Mouse (Mus musculus): ENCODE results near the gene Golga2. TPM values are rescaled to one million over a fixed set of nuclear protein-coding genes. Genes with fewer than 3 reads are reported as not detected.

Gene Golga2
- polyA plus RNA-seq, 1 experiment = 66.6 TPM

DNA sequence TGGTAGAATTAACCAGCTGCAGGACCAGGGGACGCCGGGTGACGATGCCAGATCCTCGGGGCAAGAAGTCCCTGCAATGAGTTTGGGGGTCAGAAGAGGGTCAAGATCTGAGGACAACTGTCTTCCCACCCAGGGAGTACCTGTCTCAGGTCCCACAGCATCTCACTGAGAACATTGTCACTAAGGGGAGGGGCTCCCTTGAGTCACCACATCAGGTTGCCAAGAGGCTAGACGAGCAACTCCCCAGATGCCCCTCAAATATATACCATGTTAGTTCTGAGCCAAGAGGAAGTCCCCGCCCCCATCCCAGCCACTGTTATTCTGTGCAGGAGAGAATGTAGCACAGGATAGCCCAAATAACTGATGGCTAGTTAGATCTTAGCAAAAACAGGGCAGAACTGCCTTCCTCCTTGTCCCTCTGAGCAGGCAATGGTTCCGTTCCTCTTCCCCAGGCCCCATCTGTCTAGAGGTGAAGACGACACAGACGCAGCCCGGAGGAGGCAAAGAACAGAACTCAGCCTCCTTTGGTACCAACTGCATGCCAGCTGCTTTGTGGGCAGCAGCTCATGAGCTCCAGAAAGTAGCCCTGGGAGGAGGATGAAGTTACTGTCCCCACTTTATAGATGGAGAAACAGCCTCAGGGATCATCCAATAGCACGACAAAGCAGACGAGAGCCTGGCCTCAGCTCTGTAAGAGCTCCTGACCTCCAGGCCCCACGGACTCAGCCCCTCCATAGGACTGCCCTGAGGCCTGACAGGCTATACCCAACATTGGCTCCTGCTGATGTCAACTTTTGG is 53.9 kb downstream of the Golga2 start:
- peak in 1 of 2 experiments; percentile 60 for DNase-seq (ENCODE audit: extremely low spot score in 1 of 2, low spot score in 1 of 2)

DNA sequence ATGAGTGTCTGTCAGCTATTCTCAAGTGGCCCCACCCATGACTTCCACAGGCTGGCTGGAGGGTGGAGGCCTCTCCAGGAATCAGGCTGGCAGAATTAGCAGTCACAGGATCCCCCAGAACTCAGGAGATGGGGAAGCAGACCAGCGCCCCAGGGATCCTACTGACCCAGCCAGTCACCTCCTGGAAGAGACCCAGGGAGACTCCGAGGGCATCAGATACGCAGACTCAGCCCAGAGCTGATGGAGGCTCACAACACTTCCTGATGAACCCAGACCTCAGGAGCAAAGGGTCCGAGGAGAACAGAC is 54.4 kb downstream of the Golga2 start:
- DNase-seq (ENCODE audit: extremely low spot score in 1 of 2, low spot score in 1 of 2) = no peak

DNA sequence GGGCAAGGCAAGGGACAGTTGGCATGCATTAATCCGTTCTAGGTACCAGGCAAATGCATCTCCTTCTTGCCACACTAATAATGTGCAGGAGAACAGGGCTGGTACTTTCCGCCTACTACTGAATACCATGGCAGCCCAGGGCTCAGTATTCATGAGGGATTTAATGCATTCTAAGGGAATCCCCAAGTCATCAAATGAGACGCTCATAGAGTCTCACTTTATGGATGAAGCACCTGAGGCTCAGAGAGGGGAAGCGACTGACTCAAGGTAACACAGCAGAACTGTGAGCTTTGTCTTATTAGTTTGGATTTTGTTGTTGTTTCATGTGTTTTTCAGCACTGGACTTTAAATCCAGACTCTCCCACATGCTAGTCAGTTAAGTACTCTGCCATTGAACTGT is 54.9 kb downstream of the Golga2 start:
- DNase-seq (ENCODE audit: extremely low spot score in 1 of 2, low spot score in 1 of 2) = no peak

DNA sequence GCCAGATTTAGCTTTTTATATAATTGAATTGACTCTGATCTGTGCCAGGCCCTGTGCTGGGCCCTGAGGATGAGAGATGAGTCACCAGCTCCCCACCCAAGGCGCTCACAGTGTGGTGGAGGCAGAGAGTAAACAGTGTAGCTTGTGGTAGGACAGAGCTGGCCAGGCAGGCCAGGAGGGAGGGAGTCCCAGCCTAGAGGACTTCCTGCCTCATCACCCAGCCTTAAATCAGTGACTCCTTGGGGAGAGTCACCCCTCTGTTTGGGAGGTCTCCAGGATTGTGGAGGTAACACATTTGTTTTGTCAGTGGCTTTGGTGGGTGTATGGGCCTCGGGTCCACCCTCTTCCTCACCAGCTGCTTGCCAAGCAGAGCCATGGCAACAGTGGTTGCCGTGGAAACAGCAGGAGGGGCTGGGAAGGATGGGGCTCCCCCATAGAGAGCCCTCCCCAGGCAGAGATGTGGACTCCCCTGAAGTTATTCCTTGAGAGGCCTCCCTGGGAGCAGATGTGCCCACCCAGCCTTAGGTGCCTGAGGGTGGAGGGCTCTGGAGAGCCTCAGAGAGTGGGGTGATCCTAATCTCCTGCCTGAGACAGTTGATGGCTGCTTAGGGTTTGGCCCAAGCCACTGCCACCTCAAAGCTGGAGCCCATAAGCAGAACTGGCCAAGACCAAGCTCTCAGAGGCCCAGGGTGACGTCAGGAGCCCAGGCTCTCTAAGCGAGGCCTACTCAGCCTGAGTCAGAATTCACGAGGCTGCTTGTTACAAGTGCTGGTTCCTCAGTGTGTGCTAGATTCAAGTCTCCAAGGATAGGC is 55.6 kb downstream of the Golga2 start:
- peak; percentile 81 to 83 for DNase-seq (ENCODE audit: extremely low spot score in 1 of 2, low spot score in 1 of 2)

DNA sequence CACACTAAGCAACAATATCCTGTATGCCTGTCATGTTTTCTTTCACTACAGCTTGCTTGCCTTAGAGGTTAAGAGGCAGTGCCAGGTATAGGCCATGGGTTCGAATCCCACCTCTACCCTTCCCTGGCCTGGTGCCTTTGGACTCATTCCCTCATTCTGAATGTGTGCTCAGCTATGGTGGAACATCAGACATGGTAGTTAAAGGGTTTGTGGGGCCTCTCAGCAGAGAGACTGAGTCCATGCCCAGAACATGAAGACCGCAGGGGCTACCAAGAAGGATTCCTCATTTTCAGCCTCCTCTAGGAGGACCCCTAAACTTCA is 56.1 kb downstream of the Golga2 start:
- no peak for DNase-seq (ENCODE audit: extremely low spot score in 1 of 2, low spot score in 1 of 2)

DNA sequence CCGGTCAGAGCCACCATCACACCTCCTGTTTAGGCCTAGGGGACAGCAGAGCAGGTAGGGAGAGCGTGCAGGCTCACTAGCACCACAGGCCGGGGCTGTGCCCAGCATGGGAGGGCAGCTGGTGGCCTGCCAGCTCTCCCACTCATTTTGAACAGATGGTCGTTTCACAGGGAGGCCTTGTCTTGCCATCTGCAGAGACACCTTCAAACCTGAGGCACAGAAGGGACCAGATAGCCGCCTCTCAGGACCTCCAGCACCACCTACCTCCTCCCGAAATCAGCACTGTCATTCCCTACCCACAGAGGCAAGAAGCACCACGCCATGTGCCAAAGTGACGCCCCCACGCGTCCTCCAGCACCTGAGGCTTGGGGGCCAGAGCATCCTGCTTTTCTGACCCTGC is 56.9 kb downstream of the Golga2 start:
- peak in 1 of 2 experiments; percentile 75 for DNase-seq (ENCODE audit: extremely low spot score in 1 of 2, low spot score in 1 of 2)

DNA sequence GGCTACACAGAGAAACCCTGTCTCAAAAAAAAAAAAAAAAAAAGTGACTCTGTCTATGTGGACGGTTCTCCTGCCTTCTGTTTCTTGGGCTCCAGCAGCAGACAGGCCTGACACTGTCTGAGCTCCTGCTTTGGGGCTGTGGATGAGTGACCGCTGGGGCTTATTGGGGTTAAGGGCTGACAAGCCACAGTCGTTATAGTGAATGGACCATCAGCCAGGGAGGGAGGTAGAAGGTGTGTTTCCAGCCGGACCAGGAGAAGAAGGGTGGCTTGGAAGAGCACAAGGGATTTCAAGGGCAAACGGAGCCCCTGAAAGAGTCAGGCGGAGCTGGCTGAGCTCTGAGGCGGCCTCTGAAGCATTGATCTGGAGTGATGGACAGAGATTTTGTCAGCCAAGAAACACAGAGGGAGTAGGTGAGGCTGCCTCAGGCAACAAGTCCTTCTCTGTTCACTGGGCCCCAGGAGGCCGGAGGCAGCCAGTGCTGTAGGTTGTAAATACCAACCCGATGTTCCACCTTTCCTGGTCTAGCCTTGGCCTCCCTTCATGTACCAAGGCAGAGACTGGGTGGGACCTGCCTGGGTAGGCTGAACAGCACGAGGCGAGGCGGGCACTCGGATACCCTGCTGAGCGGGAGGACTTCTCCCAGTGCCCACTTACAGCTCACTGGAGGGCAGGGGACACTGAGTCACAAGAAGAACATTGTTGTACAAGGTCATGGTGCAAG is 57.6 kb downstream of the Golga2 start:
- DNase-seq (ENCODE audit: extremely low spot score in 1 of 2, low spot score in 1 of 2) = no peak

DNA sequence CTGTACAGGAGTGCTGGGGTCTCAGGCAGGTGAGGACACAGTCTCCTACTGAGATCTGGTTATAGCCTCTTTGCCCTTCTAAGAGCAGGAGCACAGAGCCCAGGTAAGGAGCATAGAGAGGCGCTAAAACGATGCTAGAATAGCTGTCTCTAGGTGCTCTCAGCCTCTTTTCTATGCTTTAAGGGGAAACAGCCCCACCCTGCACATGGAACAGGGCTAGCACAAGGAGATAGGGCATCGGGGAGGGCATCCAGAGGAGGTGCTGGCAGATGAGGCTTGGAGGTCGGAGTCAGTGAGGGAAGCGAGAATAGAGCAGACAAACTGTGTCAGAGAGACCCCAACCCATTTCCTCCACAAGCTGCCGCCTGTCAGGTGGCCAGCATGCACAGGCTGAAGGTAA is 59.8 kb downstream of the Golga2 start:
- no peak for DNase-seq (ENCODE audit: extremely low spot score in 1 of 2, low spot score in 1 of 2)

DNA sequence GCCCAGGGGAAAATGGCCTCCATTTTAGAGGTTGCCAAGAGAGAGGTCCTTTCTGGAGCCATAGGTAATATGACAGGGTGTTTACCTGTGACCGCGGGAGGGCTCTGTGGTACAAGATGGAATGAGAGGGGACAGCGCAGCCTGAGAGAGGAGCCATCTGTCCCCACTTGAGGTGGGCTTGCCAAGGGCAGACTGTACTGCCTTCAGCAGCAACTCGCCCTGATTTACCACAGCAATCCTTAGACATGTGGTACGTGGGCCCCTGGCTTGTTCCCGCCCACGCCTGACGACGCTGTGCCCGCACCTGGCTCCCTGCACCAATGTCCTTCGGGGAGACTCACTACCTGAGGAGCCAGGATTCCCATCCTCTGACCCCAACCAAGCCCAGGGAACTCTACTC is 61.1 kb downstream of the Golga2 start:
- no peak for DNase-seq (ENCODE audit: extremely low spot score in 1 of 2, low spot score in 1 of 2)

DNA sequence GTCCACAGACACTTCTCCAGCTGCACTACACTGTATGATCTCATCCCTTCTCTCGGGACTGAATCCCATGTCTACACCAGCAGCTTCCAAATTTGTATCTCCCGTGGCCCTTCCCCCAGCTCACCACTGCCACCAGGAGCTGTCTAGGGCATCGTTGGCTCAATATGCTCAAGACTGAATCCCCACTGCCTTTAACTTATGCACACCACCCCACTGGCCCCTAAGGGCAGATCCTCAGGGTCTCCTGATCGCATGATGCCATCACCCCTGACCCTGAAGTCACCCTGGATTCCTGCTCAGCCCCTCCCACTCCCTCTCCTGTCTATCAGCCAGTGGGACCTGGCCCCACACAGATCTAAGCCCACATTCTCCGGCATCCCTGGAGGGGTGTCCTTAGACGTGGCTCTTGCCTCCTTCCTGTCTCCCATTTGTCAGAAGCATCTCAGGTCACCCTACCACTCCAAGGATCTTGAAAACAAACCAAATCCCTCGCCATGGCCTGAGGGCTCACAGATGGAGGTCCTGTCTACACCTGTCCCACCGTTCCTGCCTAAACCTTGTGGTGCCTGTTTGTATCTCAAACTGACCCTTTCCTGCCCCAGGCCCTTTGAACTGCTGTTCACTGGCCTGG is 62.6 kb downstream of the Golga2 start:
- peak in 1 of 2 experiments; percentile 55 for DNase-seq (ENCODE audit: extremely low spot score in 1 of 2, low spot score in 1 of 2)

DNA sequence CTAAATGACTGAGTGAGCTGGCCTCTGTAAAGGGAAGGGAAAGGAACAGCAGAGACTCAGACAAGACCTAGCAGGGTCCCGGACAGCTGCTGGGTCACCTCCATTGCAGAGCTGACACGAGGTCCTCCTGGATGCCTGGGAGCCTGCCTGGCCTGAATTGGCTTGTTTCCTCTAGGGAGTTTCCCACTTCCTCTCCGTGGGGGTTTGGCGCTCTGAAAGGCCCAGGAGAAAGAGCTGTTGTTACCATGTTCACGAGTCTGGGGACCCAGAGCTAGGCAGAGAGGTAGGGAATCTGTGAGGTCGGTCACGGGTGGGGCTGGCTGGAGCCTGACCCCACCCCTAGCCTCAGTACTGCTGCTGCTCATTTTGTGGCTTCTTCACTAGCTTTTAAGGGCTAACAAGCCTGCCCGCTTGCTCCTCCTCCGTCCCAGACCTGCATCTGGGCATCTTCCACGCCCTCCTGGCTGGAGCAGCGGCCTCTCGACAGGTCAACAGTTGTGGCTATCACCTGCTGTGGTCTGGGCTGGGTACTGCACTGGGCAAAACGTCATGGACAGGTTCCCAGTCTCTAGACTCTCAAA is 63.4 kb downstream of the Golga2 start:
- DNase-seq (ENCODE audit: extremely low spot score in 1 of 2, low spot score in 1 of 2) = no peak

DNA sequence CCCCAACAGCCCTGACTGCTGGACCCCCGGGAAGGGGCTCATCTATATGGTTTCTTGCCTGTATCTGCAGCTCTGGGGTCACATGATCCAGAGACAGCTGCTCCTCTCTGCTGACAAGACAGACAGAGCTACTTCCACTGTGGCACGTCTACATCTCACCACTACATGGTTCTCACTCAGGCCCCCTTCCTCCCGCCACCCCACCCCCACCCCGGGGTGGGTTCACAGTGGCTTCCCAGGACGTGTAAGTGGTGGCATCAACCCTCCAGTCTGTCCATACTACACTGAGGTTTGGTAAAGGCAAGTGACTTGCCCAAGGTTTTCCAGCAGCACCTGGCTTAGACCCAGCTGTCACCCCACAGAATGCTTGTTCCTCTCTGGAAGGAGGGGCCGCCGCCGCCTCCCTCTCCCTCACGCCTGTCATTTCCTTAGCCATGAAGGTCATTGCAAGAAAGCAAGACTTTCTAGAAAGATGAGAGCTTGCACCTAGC is 64.3 kb downstream of the Golga2 start:
- DNase-seq (ENCODE audit: extremely low spot score in 1 of 2, low spot score in 1 of 2) = no peak

DNA sequence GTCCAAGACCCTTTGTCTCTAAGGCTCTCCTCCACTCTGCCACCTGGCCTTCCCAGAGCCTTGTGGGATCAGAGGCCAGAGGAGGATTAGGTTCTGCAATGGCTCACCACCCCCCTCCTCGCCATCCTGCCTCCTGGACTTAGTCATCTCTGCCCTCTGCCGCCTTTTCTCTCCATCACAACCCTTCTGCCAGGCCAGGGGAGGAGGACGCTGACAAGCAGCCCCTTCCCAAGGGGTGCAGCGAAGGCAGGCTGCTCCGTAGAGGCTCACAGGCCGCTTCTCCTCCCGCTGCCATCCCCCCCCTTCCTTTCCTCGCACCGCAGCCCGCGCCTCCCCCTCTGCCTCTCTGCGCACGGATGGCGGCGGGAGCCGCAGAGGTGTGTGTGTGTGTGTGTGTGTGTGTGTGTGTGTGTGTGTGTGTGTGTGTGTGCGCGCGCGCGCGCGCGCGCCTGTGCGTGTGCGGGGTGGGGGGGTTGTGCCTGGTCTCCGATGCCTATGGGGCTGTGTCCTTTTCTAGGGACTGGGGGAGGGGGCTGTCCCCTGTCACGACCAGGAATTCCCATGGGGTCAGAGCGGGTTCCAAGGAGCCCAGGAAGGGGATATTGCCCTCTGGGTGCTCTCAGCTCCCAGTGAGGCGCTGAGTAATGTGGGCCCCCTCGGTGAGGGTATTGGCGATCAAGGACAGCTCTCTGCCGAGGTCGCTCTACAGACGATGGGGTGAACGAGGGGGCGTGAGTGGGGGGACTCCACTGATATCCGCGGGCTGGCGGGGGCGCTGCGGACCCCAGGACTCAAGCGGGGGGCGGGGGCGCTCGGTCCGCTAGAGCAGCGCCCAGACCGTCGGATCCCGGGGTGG is 65.2 kb downstream of the Golga2 start, which contains the start of gene Ciz1:
Gene Ciz1 (plus strand): TSS at position 177 of the 856 bp plus-strand sequence.
- no peak for DNase-seq (ENCODE audit: extremely low spot score in 1 of 2, low spot score in 1 of 2)

DNA sequence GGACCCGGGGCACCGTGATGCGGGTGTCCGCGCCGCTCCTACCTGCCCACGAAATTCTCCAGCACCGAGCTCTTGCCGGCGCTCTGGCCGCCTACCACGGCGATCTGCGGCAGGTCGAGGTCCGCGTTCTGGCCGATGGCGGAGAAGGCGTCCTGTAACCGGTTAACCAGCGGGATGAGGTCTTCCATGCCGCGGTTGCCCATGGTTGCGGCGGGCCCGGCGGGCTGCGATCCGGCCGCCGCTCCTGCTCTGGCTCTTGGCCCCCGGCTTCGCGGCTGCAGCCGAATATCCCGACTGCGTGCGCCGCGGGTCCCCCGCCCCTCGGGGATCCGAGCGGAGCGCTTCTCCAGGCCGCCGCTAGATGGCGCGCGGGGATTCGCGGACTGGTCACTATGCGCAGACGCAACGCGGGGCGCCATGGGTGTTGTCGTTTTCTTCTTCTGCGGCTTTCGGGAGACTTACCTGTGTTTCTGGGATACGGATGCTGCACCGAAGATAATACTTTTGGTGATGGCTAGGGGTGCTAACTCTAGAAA is 65.9 kb downstream of the Golga2 start, which contains the start of gene Dnm1:
Gene Dnm1 (minus strand): TSS at position 332 of the 536 bp plus-strand sequence.
- DNase-seq (ENCODE audit: extremely low spot score in 1 of 2, low spot score in 1 of 2) = peak; percentile 85 to 97

DNA sequence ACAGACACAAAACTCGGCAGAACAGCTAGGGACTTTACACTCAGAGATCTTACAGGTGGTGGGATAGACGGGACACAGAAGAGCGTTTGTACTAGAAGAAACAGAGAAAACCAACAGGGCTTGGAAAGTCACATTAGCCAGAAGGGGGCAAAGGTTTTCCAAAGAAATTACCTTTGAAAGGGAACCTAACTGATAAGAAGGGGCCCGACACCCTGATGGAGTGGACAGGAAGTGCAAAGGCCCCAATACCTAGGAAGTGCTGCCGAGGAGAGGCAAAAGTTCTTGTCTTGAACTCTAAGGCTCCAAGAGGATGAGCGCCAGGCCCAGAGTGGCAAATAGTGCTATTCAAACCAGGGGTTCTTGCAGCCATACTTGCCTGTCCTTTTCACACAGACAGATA is 66.7 kb downstream of the Golga2 start:
- DNase-seq (ENCODE audit: extremely low spot score in 1 of 2, low spot score in 1 of 2) = no peak

DNA sequence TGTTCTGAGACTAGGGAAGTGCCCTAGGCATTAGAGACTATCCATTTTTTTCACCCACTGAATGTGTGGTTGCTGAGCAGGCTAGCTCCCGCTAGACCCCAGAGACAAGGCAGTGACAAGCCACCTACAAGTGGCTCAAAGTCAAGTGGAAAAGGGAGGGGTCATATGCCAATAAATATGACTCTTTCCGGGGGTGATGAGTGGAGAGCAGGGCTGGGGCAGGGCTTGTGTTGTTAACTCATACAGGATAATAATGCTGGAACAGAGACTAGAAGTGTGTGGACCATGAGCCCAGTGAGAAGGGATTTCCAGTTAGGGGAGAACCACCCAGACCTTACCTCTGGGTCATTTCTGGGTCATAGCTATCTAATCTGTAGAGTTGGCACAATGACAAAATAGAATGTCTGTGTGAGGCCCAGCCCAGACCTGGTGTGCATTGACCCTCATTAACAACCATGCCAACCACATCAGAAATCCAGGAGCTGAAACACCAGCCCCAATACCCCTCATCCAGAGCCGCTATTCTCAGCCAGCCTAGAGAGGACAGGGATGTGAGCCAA is 67.2 kb downstream of the Golga2 start:
- DNase-seq (ENCODE audit: extremely low spot score in 1 of 2, low spot score in 1 of 2) = no peak

DNA sequence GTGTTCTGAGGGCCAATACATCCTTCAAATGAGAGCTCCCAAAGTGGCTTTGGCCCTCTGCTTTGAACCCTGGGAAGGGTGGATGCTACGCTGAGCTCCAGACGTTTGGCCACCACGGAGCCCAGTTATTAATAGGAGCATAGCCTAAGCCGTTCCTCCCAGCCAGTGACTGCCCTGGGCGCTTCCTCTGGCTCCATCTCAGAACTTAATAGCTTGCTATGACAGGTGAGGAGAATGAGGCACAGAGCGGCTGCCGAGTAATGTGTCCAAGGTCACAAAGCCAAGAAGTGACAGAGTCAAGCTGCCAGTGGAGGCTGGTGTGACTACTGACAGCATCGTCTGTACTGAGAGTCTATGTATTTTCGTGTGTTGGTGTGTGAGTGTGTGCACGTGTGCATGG is 69.0 kb downstream of the Golga2 start:
- no peak for DNase-seq (ENCODE audit: extremely low spot score in 1 of 2, low spot score in 1 of 2)

All from frontal cortex, adult 2 months (tissue).